Mouse (Mus musculus): ENCODE measurements at regions not wholly inside any gene's neighbourhood (a gene's known extent, or its start where the extent isn't known, plus 50 kb on each side); places are given as distances from the start of the nearest gene placed in this dataset.
A peak's percentile ranks its signal among the peaks of the same experiment; 100 is the strongest.

GRCm38 (mm10) chr1:136714987-136715386 lies 90.3 kb downstream of the Zfp281 start:
- no peak for DNase-seq
- intact Hi-C loops (cut with DNase I), result no loop called here

- intact Hi-C loops (cut with DNase I), result no loop called here
- DNase-seq, result no peak
Observed at GRCm38 (mm10) chr1:136717830-136718517, 93.3 kb downstream of the Zfp281 start.

GRCm38 (mm10) chr1:136723839-136724443 lies 99.2 kb downstream of the Zfp281 start:
- no peak for DNase-seq
- intact Hi-C loops (cut with DNase I), result loop anchor here (10.0 kb wide), 1 partner anchor 1321 kb away; no protein-coding TSS in a partner anchor

GRCm38 (mm10) chr1:136725242-136725641 lies 100.5 kb downstream of the Zfp281 start:
- no peak for DNase-seq
- intact Hi-C loops (cut with DNase I), result loop anchor here (5.0 to 10.0 kb wide), 3 partner anchors 103 to 1320 kb away; partner anchors contain the start of gene Zfp281

- peak in 1 of 2 experiments; percentile 25 for DNase-seq
Observed at GRCm38 (mm10) chr1:136726145-136726935, 101.6 kb downstream of the Zfp281 start.

GRCm38 (mm10) chr1:136727868-136728631 lies 103.3 kb downstream of the Zfp281 start:
- intact Hi-C loops (cut with DNase I), result loop anchor here (5.0 to 10.0 kb wide), 3 partner anchors 106 to 1317 kb away; partner anchors contain the start of gene Zfp281

More at GRCm38 (mm10) chr1:136726145-136726935, 101.6 kb downstream of the Zfp281 start:
- intact Hi-C loops (cut with DNase I), result loop anchor here (5.0 to 10.0 kb wide), 3 partner anchors 104 to 1318 kb away; partner anchors contain the start of gene Zfp281

GRCm38 (mm10) chr1:136728632-136728944 lies 103.9 kb downstream of the Zfp281 start:
- no peak for DNase-seq
- intact Hi-C loops (cut with DNase I), result loop anchor here (5.0 to 10.0 kb wide), 3 partner anchors 106 to 1316 kb away; partner anchors contain the start of gene Zfp281

More at GRCm38 (mm10) chr1:136727868-136728631, 103.3 kb downstream of the Zfp281 start:
- DNase-seq, result no peak

- intact Hi-C loops (cut with DNase I), result no loop called here
- peak in 1 of 2 experiments; percentile 12 for DNase-seq
Observed at GRCm38 (mm10) chr1:136730638-136731037, 105.9 kb downstream of the Zfp281 start.

GRCm38 (mm10) chr1:136738030-136738429 lies 113.3 kb downstream of the Zfp281 start:
- intact Hi-C loops (cut with DNase I), result no loop called here
- no peak for DNase-seq

DNA sequence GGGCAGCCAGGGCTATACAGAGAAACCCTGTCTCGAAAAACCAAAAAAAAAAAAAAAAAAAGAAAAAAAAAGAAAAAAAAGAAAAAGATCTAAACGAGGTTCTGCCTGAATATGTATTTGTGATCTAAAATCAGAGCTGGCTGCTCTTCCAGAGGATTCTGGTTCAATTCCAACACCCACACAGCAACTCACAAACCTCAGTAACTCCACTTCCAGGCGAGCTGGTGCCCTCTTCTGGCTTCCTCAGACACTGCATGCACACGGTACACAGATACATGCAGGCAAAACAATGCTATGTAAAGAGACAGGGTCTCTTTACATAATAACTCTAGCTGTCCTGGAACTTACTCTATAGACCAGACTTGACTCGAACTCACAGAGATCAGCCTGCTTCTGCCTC lies 114.8 kb downstream of the Zfp281 start:
- peak; percentile 46 to 64 for DNase-seq
- intact Hi-C loops (cut with DNase I), result no loop called here

DNA sequence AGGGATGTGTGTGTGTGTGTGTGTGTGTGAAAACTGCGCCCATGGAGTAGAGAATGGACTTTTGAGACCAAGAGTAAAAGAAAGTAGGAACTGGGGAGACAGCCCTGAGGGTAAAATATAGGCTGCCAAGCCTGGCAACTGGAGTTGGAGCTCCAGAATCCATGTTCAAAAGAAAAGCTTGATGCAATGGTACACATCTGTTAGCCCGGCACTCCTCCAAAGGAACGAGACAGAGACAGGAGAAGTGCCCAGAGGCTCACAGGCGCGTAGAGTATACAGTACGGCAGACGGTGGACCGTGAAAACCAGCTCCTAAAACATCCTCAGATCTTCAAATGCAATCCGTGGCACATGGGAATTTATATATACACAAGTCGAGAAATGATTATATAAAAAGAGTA lies 116.4 kb downstream of the Zfp281 start:
- intact Hi-C loops (cut with DNase I), result no loop called here
- no peak for DNase-seq

- intact Hi-C loops (cut with DNase I), result loop anchor here (2.0 to 5.0 kb wide), 2 partner anchors 198 to 478 kb away; no protein-coding TSS in a partner anchor
Observed at GRCm38 (mm10) chr1:136749188-136749587, 124.5 kb downstream of the Zfp281 start.

DNA sequence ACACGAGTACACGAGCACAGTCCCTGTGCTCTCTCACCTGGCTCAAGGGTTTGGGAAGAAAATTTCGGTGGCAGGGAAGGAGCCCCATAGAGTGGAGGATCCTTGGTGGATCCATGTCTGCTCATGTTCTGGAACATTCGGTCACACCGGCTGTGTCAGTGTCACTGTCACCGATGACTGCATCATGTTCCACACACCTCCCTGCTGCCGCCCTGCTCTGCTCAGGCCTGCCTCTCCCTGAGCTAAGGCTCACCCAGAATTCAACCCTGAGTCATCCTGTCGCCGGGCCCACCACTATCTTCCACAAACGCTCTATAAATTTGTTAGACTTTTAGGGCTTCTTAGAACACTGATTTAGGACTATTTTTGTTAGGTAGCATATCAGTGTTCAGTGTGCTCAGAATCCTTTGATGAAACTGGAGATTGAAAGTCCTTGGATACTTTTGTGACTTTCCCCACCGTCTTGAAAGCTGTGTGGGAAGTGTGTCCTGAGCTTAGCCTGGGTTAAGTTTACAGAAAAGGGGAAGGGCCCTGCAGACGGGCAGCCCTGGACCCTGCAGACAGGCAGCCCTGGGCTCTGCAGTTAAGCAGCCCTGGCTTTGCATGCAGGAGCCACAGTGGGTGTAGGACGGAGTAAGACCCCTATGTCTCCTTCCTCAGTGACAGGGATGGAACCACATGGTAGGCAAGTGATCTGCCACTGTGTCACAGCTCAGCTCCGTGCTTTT lies 126.9 kb downstream of the Zfp281 start:
- no peak for DNase-seq
- intact Hi-C loops (cut with DNase I), result no loop called here

More at GRCm38 (mm10) chr1:136749188-136749587, 124.5 kb downstream of the Zfp281 start:
- peak; percentile 27 to 61 for DNase-seq

DNA sequence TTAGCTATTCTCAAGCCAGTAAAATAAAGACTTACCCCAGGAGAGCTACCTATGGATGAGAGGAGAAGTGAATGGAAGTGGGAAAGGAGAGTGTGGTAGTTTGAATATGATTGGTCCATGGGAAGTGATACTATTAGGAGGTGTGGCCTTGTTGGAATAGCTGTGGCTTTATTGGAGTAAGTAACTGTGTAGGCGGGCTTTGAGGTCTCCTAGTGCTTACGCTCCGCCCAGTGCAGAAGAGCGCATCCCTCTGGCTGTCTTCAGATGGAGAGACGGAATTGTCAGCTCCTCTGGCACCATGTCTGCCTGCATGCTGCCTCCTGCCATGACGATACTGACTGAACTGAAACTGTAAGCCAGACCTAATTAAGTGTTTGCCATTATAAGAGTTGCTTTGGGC lies 129.6 kb downstream of the Zfp281 start:
- no peak for DNase-seq
- intact Hi-C loops (cut with DNase I), result no loop called here

DNA sequence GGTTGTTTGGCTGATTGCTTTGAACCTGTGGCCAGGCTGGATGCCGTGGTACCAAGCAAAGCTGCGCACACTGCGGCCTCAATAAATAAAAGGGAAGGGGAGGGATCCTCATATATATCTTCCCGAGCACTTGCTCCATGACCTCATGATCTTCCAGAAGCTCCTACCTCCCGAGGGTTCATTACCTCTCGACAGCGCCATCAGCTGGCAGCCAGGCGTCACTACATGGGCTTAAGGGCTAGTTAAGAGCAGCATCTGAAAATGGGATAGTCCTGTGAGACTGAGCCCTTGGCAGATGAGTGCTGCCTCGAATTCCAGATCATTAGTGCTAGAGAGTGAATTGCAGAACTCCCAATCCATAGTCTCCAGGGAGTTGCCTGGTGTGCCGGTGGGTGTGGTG lies 134.0 kb downstream of the Zfp281 start:
- intact Hi-C loops (cut with DNase I), result no loop called here
- no peak for DNase-seq

- intact Hi-C loops (cut with DNase I), result no loop called here
- DNase-seq, result no peak
Observed at GRCm38 (mm10) chr1:136759164-136759563, 134.5 kb downstream of the Zfp281 start.

GRCm38 (mm10) chr1:136761467-136761866 lies 136.8 kb downstream of the Zfp281 start:
- DNase-seq, result no peak
- intact Hi-C loops (cut with DNase I), result no loop called here

DNA sequence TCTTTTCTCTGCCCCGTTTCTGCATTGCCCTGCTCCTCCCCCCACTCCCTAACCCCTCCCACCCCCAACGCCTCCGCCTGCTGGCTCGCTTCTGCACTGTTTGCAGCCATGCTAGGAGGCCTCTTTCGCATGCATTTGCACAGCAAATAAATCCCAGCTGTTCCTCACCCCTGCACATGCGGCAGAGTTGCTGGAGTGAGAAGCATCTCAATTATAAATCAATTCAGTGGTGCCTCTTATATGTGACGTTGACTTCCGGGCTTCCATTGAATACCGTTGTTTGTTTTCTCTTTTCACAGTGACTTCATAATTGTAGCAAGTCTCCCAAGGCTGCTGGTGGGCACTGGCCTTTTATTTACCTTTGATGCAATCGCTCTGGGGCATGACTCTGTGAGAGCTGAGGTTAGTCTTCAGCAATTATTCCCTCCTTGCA lies 144.3 kb downstream of the Zfp281 start:
- DNase-seq, result peak; percentile 5 to 15

DNA sequence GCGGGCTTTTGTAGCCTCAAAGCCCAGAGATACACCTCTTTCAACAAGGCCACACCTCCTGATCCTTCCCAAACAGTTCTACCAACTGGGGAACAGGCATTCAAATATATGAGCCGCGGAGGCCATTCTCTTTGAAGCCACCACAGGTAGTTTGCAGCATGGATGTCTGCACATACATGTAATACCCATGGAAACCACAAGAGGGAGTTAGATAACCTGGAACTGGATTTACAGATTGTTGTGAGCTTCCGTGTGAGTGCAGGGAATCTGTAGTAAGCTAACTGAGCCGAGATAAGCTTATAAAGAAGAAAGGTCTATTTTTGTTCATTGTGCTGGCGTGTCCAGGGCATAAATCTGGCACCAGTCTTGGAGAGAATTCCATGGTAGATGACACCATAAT lies 149.0 kb downstream of the Zfp281 start:
- intact Hi-C loops (cut with DNase I), result no loop called here
- no peak for DNase-seq

More for the DNA sequence above, 144.3 kb downstream of the Zfp281 start:
- intact Hi-C loops (cut with DNase I), result no loop called here

Data from heart, postnatal 14 days (tissue).